Mouse (Mus musculus): ENCODE data around the gene Rhobtb1. TPM values are rescaled to one million over a fixed set of nuclear protein-coding genes. Genes with fewer than 3 reads are reported as not detected.

The Rhobtb1 gene
- polyA plus RNA-seq, 1 experiment from 2014 or later: 11.3 TPM

DNA sequence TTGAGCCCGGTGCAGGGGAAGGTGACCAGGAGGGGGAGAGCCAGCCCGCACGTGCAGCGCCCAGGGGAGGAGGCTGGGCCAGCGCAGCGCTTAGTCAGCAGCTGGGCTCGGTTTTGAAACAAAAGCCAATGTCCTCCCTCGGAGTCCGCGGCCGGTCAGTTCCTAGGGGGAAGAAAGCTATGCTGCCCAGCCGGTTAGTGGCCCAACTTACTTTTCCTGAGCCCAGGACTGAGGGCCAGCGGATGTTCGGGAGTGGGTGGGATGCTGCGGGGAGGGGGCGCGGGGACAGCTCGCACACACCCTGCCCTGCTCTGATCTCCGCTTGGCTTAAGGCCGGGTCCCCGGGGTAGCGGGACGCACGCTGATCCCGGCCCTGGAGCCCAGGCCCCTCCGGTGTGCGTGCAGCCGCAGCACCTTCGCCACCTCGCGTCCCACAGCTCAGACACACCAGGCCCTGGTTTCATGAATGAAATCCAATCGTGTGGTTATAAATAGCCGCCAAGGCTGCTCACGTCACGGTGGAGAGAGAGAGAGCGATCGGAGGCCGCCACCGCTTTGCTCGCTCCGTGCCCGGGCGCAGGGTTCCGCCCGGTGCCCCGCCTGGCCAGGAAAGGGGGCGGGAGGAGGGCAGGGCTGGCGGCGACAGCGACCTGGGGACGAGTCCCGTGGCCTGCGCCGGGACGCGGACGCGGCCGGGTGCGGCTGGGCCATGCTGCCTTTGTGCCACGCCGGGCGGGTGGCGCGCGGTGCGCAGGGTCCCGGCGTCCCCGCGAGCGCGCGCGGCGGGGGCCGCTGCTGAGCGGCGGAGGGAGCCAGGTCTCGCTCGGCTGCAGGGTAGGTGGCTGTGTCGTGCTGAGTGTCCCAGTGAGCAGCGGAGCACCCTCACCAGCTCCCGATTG, 61.6 kb downstream of the Rhobtb1 start, which contains the start of gene A930033H14Rik:
Gene A930033H14Rik (minus strand): TSS at position 557 of the 899 bp plus-strand sequence.
- H3K4me2 ChIP-seq (ENCODE audit: low read depth, low read length): peak within 1 kb of the TSS; percentile 74
- H3K9ac ChIP-seq (ENCODE audit: low read depth, low read length): peak within 1 kb of the TSS; percentile 96
- under 1% methylated on average over 79 of the region's 84 CpGs for WGBS
- no peaks in the 10 kb centered on the region for H3K27me3 ChIP-seq (replicated peaks; ENCODE audit: control insufficient read depth, insufficient read depth, low read length)
- ATAC-seq: peak; percentile 96
- no peaks in the 10 kb centered on the region for H3K9me3 ChIP-seq (ENCODE audit: control insufficient read depth, low read length)
- H3K4me1 ChIP-seq (ENCODE audit: control insufficient read depth, insufficient read depth, low read length): peaks cover 19% of the 10 kb centered on the region
- H3K36me3 ChIP-seq (ENCODE audit: control insufficient read depth, insufficient read depth, low read length): peaks cover 3% of the 10 kb centered on the region; the same call in 1 of the 2 replicates
- H3K27ac ChIP-seq (ENCODE audit: low read length): peak within 1 kb of the TSS; percentile 99
- peak within 1 kb of the TSS; percentile 81 for H3K4me3 ChIP-seq (ENCODE audit: low read length)

DNA sequence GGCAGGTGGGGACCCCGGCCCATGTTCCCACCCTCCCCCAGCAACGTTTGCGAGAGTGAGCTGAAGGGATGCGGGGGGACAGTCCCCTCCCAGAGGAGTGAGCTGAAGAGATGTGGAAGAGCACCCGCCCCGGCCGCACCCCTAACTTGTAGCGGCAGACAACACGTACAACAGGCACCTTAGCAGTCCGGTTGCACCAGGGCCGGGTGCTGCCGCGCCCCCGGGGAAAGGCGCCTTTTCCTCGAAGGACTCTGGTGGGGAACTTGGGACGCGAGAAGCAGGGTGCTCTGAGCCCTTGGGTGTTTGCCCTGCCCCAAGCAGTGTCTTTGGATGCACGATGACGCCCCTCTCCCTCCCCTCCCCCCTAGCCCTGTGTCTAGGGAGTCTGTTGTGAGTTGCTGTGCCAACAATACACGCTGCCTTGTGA, 62.2 kb downstream of the Rhobtb1 start:
- peaks cover 3% of the 10 kb centered on the region; the same call in 1 of the 2 replicates for H3K36me3 ChIP-seq (ENCODE audit: control insufficient read depth, insufficient read depth, low read length)
- peak; percentile 83 for ATAC-seq
- WGBS: under 1% methylated on average over 21 of the region's 21 CpGs
- H3K27me3 ChIP-seq (replicated peaks; ENCODE audit: control insufficient read depth, insufficient read depth, low read length): no peaks in the 10 kb centered on the region
- H3K4me2 ChIP-seq (ENCODE audit: low read depth, low read length): peak overlapping the region; percentile 74
- H3K4me3 ChIP-seq (ENCODE audit: low read length): peak overlapping the region; percentile 81
- H3K4me1 ChIP-seq (ENCODE audit: control insufficient read depth, insufficient read depth, low read length): peaks cover 19% of the 10 kb centered on the region
- H3K9me3 ChIP-seq (ENCODE audit: control insufficient read depth, low read length): no peaks in the 10 kb centered on the region
- H3K27ac ChIP-seq (ENCODE audit: low read length): peak overlapping the region; percentile 99
- peak overlapping the region; percentile 96 for H3K9ac ChIP-seq (ENCODE audit: low read depth, low read length)

DNA sequence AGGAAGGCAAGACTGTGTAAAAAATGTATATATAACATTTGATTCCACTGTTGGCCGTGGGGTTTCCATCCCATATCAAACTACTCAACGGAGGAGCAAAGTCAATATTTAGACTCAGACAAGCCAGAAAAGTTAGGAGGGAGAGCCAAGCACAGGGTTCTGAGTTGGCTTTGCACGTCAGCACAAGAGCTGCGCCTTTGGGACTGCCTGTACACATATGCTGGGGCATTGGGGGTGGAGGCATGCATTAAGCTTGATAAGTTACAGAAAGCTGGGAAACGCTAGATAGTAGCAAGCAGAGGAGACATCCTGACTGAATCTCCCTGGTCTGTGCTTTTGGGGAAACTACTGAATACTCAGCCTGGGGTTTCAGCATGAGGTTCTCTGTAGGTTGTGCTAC, 62.8 kb downstream of the Rhobtb1 start:
- Histone ChIP-seq H3K9me3 (ENCODE audit: control insufficient read depth, low read length) (no peaks in the 10 kb centered on the region), H3K36me3 (ENCODE audit: control insufficient read depth, insufficient read depth, low read length) (peaks cover 3% of the 10 kb centered on the region; the same call in 1 of the 2 replicates), H3K27ac (ENCODE audit: low read length) (peak overlapping the region; percentile 99), H3K27me3 (replicated peaks; ENCODE audit: control insufficient read depth, insufficient read depth, low read length) (no peaks in the 10 kb centered on the region), H3K4me1 (ENCODE audit: control insufficient read depth, insufficient read depth, low read length) (peaks cover 19% of the 10 kb centered on the region), H3K4me2 (ENCODE audit: low read depth, low read length) (peak overlapping the region; percentile 74), H3K4me3 (ENCODE audit: low read length) (peak overlapping the region; percentile 81), H3K9ac (ENCODE audit: low read depth, low read length) (peak overlapping the region; percentile 96)
- 16% methylated on average over 5 of the region's 5 CpGs for WGBS
- ATAC-seq: no peak

GRCm38 (mm10) chr10:69217127-69217690, 66.0 kb downstream of the Rhobtb1 start:
- no peak overlapping the region for H3K4me3 ChIP-seq (ENCODE audit: low read length)
- no peak overlapping the region for H3K27ac ChIP-seq (ENCODE audit: low read length)
- H3K9me3 ChIP-seq (ENCODE audit: control insufficient read depth, low read length): no peaks in the 10 kb centered on the region
- H3K4me2 ChIP-seq (ENCODE audit: low read depth, low read length): no peak overlapping the region
- H3K4me1 ChIP-seq (ENCODE audit: control insufficient read depth, insufficient read depth, low read length): peaks cover 15% of the 10 kb centered on the region
- H3K9ac ChIP-seq (ENCODE audit: low read depth, low read length): no peak overlapping the region
- 94% methylated on average over 4 of the region's 4 CpGs for WGBS
- no peak for ATAC-seq
- H3K27me3 ChIP-seq (replicated peaks; ENCODE audit: control insufficient read depth, insufficient read depth, low read length): no peaks in the 10 kb centered on the region
- H3K36me3 ChIP-seq (ENCODE audit: control insufficient read depth, insufficient read depth, low read length): no peaks in the 10 kb centered on the region

DNA sequence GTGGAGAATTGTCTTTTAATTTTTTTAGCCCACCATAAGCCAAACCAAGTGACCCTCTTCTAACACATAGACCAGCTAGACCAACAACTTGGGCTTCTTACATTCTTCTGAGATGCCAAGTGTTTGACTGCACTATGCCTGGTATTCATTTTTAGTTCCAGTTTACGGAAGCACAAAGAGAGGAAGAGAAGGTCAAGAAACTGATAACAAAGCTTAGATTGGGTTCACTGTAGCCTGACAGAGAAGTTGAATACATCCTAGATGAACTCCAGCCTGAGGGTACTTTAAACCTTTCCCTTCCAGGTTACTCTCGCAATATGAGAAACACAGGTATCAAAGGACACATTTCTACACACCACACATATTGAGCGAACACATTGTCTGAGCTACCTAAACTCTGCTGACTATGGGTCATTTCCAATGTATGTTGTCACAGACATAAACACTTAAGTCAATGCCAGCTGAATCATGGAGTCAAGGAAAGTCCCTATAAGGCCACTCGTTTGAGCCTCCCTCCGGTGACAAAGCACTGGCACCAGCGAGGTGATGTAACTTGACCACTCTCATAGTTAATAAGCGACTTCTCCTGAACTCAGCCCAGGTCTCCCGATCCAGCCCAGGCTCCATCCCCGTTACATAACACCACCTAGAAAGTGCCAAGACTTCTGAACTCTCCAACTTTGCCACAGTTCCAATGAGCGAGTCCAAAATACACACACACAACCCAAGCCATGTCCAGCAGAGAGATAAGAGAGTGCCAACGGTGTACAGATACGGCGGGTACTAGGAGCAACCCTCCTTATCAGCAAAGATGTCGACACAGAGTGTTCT, 67.4 kb downstream of the Rhobtb1 start:
- Histone ChIP-seq H3K4me1 (ENCODE audit: control insufficient read depth, insufficient read depth, low read length) (peaks cover 13% of the 10 kb centered on the region), H3K36me3 (ENCODE audit: control insufficient read depth, insufficient read depth, low read length) (no peaks in the 10 kb centered on the region), H3K27ac (ENCODE audit: low read length) (no peak overlapping the region), H3K9ac (ENCODE audit: low read depth, low read length) (no peak overlapping the region), H3K27me3 (replicated peaks; ENCODE audit: control insufficient read depth, insufficient read depth, low read length) (no peaks in the 10 kb centered on the region), H3K9me3 (ENCODE audit: control insufficient read depth, low read length) (no peaks in the 10 kb centered on the region), H3K4me2 (ENCODE audit: low read depth, low read length) (no peak overlapping the region), H3K4me3 (ENCODE audit: low read length) (no peak overlapping the region)
- peak; percentile 60 for ATAC-seq
- WGBS: 73% methylated on average over 14 of the region's 14 CpGs

- no peak overlapping the region for H3K4me2 ChIP-seq (ENCODE audit: low read depth, low read length)
- no peaks in the 10 kb centered on the region for H3K9me3 ChIP-seq (ENCODE audit: control insufficient read depth, low read length)
- no peaks in the 10 kb centered on the region for H3K36me3 ChIP-seq (ENCODE audit: control insufficient read depth, insufficient read depth, low read length)
- no peak overlapping the region for H3K9ac ChIP-seq (ENCODE audit: low read depth, low read length)
- ATAC-seq: no peak
- H3K27me3 ChIP-seq (replicated peaks; ENCODE audit: control insufficient read depth, insufficient read depth, low read length): no peaks in the 10 kb centered on the region
- H3K27ac ChIP-seq (ENCODE audit: low read length): no peak overlapping the region
- WGBS: 84% methylated on average over 2 of the region's 2 CpGs
- H3K4me1 ChIP-seq (ENCODE audit: control insufficient read depth, insufficient read depth, low read length): peaks cover 7% of the 10 kb centered on the region
- no peak overlapping the region for H3K4me3 ChIP-seq (ENCODE audit: low read length)
These were observed 68.0 kb downstream of the Rhobtb1 start for GRCm38 (mm10) chr10:69219289-69219626.

DNA sequence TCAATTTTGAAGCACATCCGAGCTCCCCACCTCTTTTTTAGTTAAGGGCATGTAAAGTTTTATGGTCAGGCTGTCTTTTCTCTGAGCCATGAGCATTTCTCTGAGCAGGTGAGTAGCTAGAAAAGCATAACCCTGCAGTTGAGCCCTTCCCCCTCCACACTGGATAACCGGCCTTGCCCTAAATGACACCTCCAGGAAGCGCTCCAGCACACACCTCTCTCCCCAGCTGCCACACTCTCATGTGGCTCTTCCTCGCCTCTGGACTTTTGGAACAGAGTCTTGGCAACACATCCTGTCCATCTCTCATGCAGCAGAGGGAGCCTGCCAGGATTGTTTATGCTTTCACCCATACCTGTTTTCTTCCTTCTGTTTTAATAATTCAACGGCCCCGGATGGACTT, 69.1 kb downstream of the Rhobtb1 start:
- no peaks in the 10 kb centered on the region for H3K9me3 ChIP-seq (ENCODE audit: control insufficient read depth, low read length)
- H3K9ac ChIP-seq (ENCODE audit: low read depth, low read length): no peak overlapping the region
- ATAC-seq: no peak
- peaks cover 5% of the 10 kb centered on the region; the same call in 1 of the 2 replicates for H3K4me1 ChIP-seq (ENCODE audit: control insufficient read depth, insufficient read depth, low read length)
- H3K4me3 ChIP-seq (ENCODE audit: low read length): no peak overlapping the region
- H3K27ac ChIP-seq (ENCODE audit: low read length): no peak overlapping the region
- WGBS: 70% methylated on average over 6 of the region's 6 CpGs
- no peaks in the 10 kb centered on the region for H3K27me3 ChIP-seq (replicated peaks; ENCODE audit: control insufficient read depth, insufficient read depth, low read length)
- no peaks in the 10 kb centered on the region for H3K36me3 ChIP-seq (ENCODE audit: control insufficient read depth, insufficient read depth, low read length)
- no peak overlapping the region for H3K4me2 ChIP-seq (ENCODE audit: low read depth, low read length)

- H3K4me2 ChIP-seq (ENCODE audit: low read depth, low read length): no peak overlapping the region
- H3K27ac ChIP-seq (ENCODE audit: low read length): no peak overlapping the region
- H3K4me1 ChIP-seq (ENCODE audit: control insufficient read depth, insufficient read depth, low read length): peaks cover 5% of the 10 kb centered on the region; the same call in 1 of the 2 replicates
- 95% methylated on average over 9 of the region's 9 CpGs for WGBS
- ATAC-seq: no peak
- no peaks in the 10 kb centered on the region for H3K27me3 ChIP-seq (replicated peaks; ENCODE audit: control insufficient read depth, insufficient read depth, low read length)
- H3K36me3 ChIP-seq (ENCODE audit: control insufficient read depth, insufficient read depth, low read length): no peaks in the 10 kb centered on the region
- H3K9me3 ChIP-seq (ENCODE audit: control insufficient read depth, low read length): no peaks in the 10 kb centered on the region
- no peak overlapping the region for H3K4me3 ChIP-seq (ENCODE audit: low read length)
- H3K9ac ChIP-seq (ENCODE audit: low read depth, low read length): no peak overlapping the region
These were observed 69.9 kb downstream of the Rhobtb1 start for GRCm38 (mm10) chr10:69221148-69221547.

DNA sequence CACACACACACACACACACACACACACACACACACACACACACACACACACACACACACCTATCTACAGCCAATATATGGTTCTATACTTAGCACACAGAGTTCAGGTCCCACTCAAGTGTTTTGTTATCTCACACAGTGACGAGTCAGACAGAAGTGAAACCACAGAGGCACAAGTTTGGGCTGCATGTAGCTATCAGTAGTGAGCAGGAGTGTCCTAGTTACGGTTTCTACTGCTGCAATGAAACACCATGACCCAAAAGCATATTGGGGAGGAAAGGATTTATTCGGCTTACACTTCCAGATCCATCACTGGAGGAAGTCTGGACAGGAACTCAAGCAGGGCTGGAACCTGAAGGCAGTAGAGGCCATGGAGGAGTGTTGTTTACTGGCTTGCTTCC, 70.7 kb downstream of the Rhobtb1 start:
- no peak overlapping the region for H3K27ac ChIP-seq (ENCODE audit: low read length)
- 75% methylated on average over 3 of the region's 3 CpGs for WGBS
- ATAC-seq: no peak
- H3K36me3 ChIP-seq (ENCODE audit: control insufficient read depth, insufficient read depth, low read length): no peaks in the 10 kb centered on the region
- no peaks in the 10 kb centered on the region for H3K9me3 ChIP-seq (ENCODE audit: control insufficient read depth, low read length)
- peaks cover 5% of the 10 kb centered on the region; the same call in 1 of the 2 replicates for H3K4me1 ChIP-seq (ENCODE audit: control insufficient read depth, insufficient read depth, low read length)
- no peak overlapping the region for H3K4me3 ChIP-seq (ENCODE audit: low read length)
- no peak overlapping the region for H3K4me2 ChIP-seq (ENCODE audit: low read depth, low read length)
- H3K27me3 ChIP-seq (replicated peaks; ENCODE audit: control insufficient read depth, insufficient read depth, low read length): no peaks in the 10 kb centered on the region
- H3K9ac ChIP-seq (ENCODE audit: low read depth, low read length): no peak overlapping the region
